ENCODE assay signal across 8 mouse cellular contexts in genomic region chr2:92182981-92183501, GRCm38 (mm10).
DNase-seq lines count a peak whose midpoint lies in the region; ATAC-seq and TF ChIP-seq lines count a peak whose summit lies in the region.

No protein-coding gene starts in this region.

- peak overlapping the region; percentile 85 for H3K4me3 ChIP-seq in hindbrain, embryonic 11.5 days (ENCODE audit: low read depth, low read length)
- H3K4me3 ChIP-seq in lung, postnatal 0 days (ENCODE audit: low read depth, low read length): peak overlapping the region; percentile 90

- no peak for TF ChIP-seq EP300 in lung, postnatal 0 days (IDR thresholded peaks at IDR 0.05)

- peak overlapping the region; percentile 97 for H3K27ac ChIP-seq in hindbrain, embryonic 11.5 days (ENCODE audit: low read depth, low read length)
- H3K27ac ChIP-seq in lung, postnatal 0 days (ENCODE audit: low read length): peak overlapping the region; percentile 96

- no peaks in the 10 kb centered on the region for H3K9me3 ChIP-seq in hindbrain, embryonic 11.5 days (ENCODE audit: control insufficient read depth, low read length)
- H3K9me3 ChIP-seq in lung, postnatal 0 days (ENCODE audit: low read length): no peaks in the 10 kb centered on the region

- WGBS in hindbrain, embryonic 11.5 days: under 1% methylated on average over 39 of the region's 41 CpGs
- 0% methylated on average over 29 of the region's 41 CpGs for WGBS in lung, postnatal 0 days

- H3K4me2 ChIP-seq in hindbrain, embryonic 11.5 days (replicated peaks; ENCODE audit: low read depth, low read length): peak overlapping the region; percentile 65
- H3K4me2 ChIP-seq in lung, postnatal 0 days (replicated peaks; ENCODE audit: low read depth, low read length): peak overlapping the region; percentile 86

- no peak for TF ChIP-seq CTCF in lung, postnatal 0 days (IDR thresholded peaks at IDR 0.05)

- H3K27me3 ChIP-seq in hindbrain, embryonic 11.5 days (ENCODE audit: control insufficient read depth, insufficient read depth, low read length): no peaks in the 10 kb centered on the region
- H3K27me3 ChIP-seq in lung, postnatal 0 days (replicated peaks; ENCODE audit: insufficient read depth, low read length): no peaks in the 10 kb centered on the region

- peak; percentile 84 for DNase-seq in Muller cell, postnatal 12 days (ENCODE audit: inconsistent ontology term)
- peak; percentile 89 for DNase-seq in cerebellum, adult 9-10 months
- peak; percentile 65 to 85 for DNase-seq in frontal cortex, adult 2 months (ENCODE audit: extremely low spot score in 1 of 2, low spot score in 1 of 2)
- peak; percentile 85 for DNase-seq in hindbrain, embryonic 11.5 days (ENCODE audit: low spot score)
- peak; percentile 78 to 82 for DNase-seq in layer of hippocampus, postnatal 10 days (ENCODE audit: low spot score in 2 of 2)
- DNase-seq in lung, postnatal 0 days (ENCODE audit: low spot score): peak; percentile 97
- peak; percentile 49 for DNase-seq in ovary, postnatal 10 days (ENCODE audit: low spot score)
- peak; percentile 91 for DNase-seq in thymus, postnatal 0 days (ENCODE audit: low spot score)

- ATAC-seq in hindbrain, embryonic 11.5 days (ENCODE audit: low FRiP score): peak; percentile 71
- ATAC-seq in lung, postnatal 0 days: peak; percentile 80

- H3K4me1 ChIP-seq in hindbrain, embryonic 11.5 days (replicated peaks; ENCODE audit: control insufficient read depth, insufficient read depth, low read length): peaks cover 2% of the 10 kb centered on the region; the same call in 1 of the 2 replicates
- H3K4me1 ChIP-seq in lung, postnatal 0 days (ENCODE audit: insufficient read depth, low read depth, low read length): peaks cover 9% of the 10 kb centered on the region; the same call in 1 of the 2 replicates

- no peaks in the 10 kb centered on the region for H3K36me3 ChIP-seq in hindbrain, embryonic 11.5 days (ENCODE audit: control insufficient read depth, insufficient read depth, low read length)
- H3K36me3 ChIP-seq in lung, postnatal 0 days (ENCODE audit: insufficient read depth, low read length): no peaks in the 10 kb centered on the region

- H3K9ac ChIP-seq in hindbrain, embryonic 11.5 days (ENCODE audit: low read depth, low read length): peak overlapping the region; percentile 95
- peak overlapping the region; percentile 66 for H3K9ac ChIP-seq in lung, postnatal 0 days (replicated peaks; ENCODE audit: low read depth)

Comparison
In these comparisons a context has a peak if more than half of its experiments do, and no peak if none do; other contexts are left out.
1. Peak in every context shown above with its lines: DNase-seq, ATAC-seq, H3K4me3 ChIP-seq and H3K27ac ChIP-seq.